Comparison of ENCODE assay signal across 16 mouse cellular contexts in genomic region chr3:109499861-109500456, GRCm38 (mm10).
A peak's percentile ranks its signal among the peaks of the same experiment; 100 is the strongest.
DNase-seq lines count a peak whose midpoint lies in the region.
"Had no signal": no experiment of that assay in that cellular context is flagged by ENCODE, and none has a peak within 500 bp of the region (broad histone marks: within the 10 kb centered on the region; RNA-seq: fewer than 3 reads in every experiment).

No protein-coding gene starts in this region.

- DNase-seq in heart, adult 11 months: peak; percentile 51
- no peak for DNase-seq in heart, adult 8-10 months (ENCODE audit: low spot score)
- peak; percentile 29 for DNase-seq in right cerebral cortex, adult 18-20 months
- DNase-seq in right cerebral cortex, postnatal 4 days: no peak
- peak; percentile 57 for DNase-seq in telencephalon, adult 2 months (ENCODE audit: low read depth, low spot score)
- DNase-seq in cerebellum, adult 11-12 months: no peak
- DNase-seq: adrenal gland, adult 2 months; adrenal gland, postnatal 14 days; cerebellum, adult 18-20 months; cerebellum, adult 9-10 months; cerebellum, postnatal 14 days; gastrocnemius, adult 2 months; gastrocnemius, postnatal 14 days; heart, adult 18-20 months; heart, postnatal 14 days; heart, postnatal 4 days had no signal

Comparison
In these comparisons a context has a peak if more than half of its experiments do, and no peak if none do; other contexts are left out.
1. DNase-seq: peak in heart, adult 11 months (single experiment), right cerebral cortex, adult 18-20 months (single experiment) and telencephalon, adult 2 months (single experiment); none in heart, adult 8-10 months (single experiment), right cerebral cortex, postnatal 4 days (single experiment) and cerebellum, adult 11-12 months (single experiment).